Mouse (Mus musculus) thymus, adult 2 months (tissue): ENCODE results near the gene Taf8.

Source experiments
- CTCF ChIP-seq: fragments of 200-500 bp; IDR thresholded peaks from 2 replicates; pipeline ENCODE4 v1.5.1; 2012; ENCODE audit warnings: mild to moderate bottlenecking, control low read depth, low read length, moderate library complexity, borderline replicate concordance; ENCODE audit not compliant: control insufficient read depth, poor library complexity, insufficient read depth; ENCODE audit errors: extremely low read depth
- POLR2A ChIP-seq: fragments of 200-500 bp; IDR thresholded peaks from 2 replicates; pipeline ENCODE4 v1.6.1; 2012; ENCODE audit warnings: mild to moderate bottlenecking, low read length, control low read depth, moderate library complexity; ENCODE audit not compliant: control insufficient read depth, poor library complexity, insufficient read depth; ENCODE audit errors: extremely low read depth

- TF ChIP-seq POLR2A = peak; percentile 90
- TF ChIP-seq CTCF = no peak; the same call in 1 of the 2 replicates
Measured at GRCm38 (mm10) chr17:47504941-47505346, 2.9 kb upstream of the Taf8 start, which contains the start of gene Ccnd3.
